Mouse (Mus musculus) forebrain, embryonic 15.5 days (tissue): ENCODE data around the gene Ttc6. TPM values are rescaled to one million over a fixed set of nuclear protein-coding genes. Genes with fewer than 3 reads are reported as not detected.

Experiments used
- ATAC-seq: fragments of 200-750 bp; cut with Nextera tagmentation; replicated peaks from 2 replicates; pipeline ENCODE4 v1.8.0; 2017; ENCODE audit warnings: mild to moderate bottlenecking, moderate TSS enrichment, moderate library complexity
- H3K27ac ChIP-seq: fragments of 300-500 bp; sonication (generic); replicated peaks from 2 replicates; pipeline ENCODE4 v1.5.1; 2015; ENCODE audit warnings: mild to moderate bottlenecking, inconsistent platforms
- H3K27me3 ChIP-seq: fragments of 300-500 bp; sonication (generic); 2 replicates; pipeline ENCODE4 v1.6.1; 2015; ENCODE audit warnings: inconsistent platforms
- H3K36me3 ChIP-seq: fragments of 300-500 bp; sonication (generic); 2 replicates; pipeline ENCODE4 v1.6.1; 2015; ENCODE audit warnings: mild to moderate bottlenecking, inconsistent platforms
- H3K4me1 ChIP-seq: fragments of 300-500 bp; sonication (generic); 2 replicates; pipeline ENCODE4 v1.6.1; 2015; ENCODE audit warnings: inconsistent platforms
- H3K4me2 ChIP-seq: fragments of 300-500 bp; sonication (generic); replicated peaks from 2 replicates; pipeline ENCODE4 v1.6.1; 2015; ENCODE audit warnings: mild to moderate bottlenecking, inconsistent platforms
- H3K4me3 ChIP-seq: fragments of 300-500 bp; sonication (generic); 2 replicates; pipeline ENCODE4 v1.5.1; 2015; ENCODE audit warnings: mild to moderate bottlenecking, inconsistent platforms
- H3K9ac ChIP-seq: fragments of 300-500 bp; sonication (generic); replicated peaks from 2 replicates; pipeline ENCODE4 v1.6.1; 2015; ENCODE audit warnings: mild to moderate bottlenecking, inconsistent platforms
- H3K9me3 ChIP-seq: fragments of 300-500 bp; sonication (generic); 2 replicates; pipeline ENCODE4 v1.6.1; 2016; ENCODE audit warnings: inconsistent platforms
- WGBS: fragments of 180-500 bp; shearing (Covaris S2); methylation state at CpG from one replicate; pipeline ENCODE4 v1.1.7; 2015; ENCODE audit warnings: mixed read lengths; 5-methylcytosine and 5-hydroxymethylcytosine counted together
- polyA plus RNA-seq: library from polyadenylated mRNA; unstranded; fragments of >200 nt; fragmentation: Nextera tagmentation; extraction: Ambion mirVana; gene quantifications from 2 replicates; pipeline ENCODE4 v1.2.1, GENCODE M21; 2015

Ttc6 gene
- 0.11 and 0.27 TPM in 2 replicates for polyA plus RNA-seq

DNA sequence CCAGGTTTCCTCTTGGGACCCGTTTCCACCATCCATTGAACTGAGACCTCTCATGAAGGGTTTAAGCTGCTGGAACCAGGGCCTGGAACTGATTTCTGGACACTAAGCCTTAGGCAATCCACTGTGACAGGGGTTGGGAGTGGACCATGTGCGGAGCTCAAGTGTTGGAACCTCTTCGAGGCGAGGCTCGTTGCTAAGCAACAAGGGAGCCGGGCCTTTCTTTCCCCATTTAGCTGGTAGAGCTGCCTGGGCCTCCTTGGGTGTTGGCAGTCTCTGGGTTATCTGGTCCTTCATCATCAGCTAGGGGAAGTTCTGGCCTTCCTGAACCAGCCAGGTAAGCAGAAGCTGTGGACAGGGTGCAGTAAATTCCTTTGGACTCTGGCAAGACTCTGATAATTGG lies at the start of gene Ttc6:
Gene Ttc6 (plus strand): TSS at position 205 of the 400 bp plus-strand sequence.
- Histone ChIP-seq H3K4me3 (no peak within 1 kb of the TSS), H3K4me1 (no peaks in the 10 kb centered on the region), H3K9ac (no peak within 1 kb of the TSS), H3K4me2 (no peak within 1 kb of the TSS), H3K27ac (no peak within 1 kb of the TSS), H3K9me3 (no peaks in the 10 kb centered on the region), H3K36me3 (no peaks in the 10 kb centered on the region), H3K27me3 (no peaks in the 10 kb centered on the region)
- no peak for ATAC-seq
- WGBS = 84% methylated on average over 6 of the region's 6 CpGs

DNA sequence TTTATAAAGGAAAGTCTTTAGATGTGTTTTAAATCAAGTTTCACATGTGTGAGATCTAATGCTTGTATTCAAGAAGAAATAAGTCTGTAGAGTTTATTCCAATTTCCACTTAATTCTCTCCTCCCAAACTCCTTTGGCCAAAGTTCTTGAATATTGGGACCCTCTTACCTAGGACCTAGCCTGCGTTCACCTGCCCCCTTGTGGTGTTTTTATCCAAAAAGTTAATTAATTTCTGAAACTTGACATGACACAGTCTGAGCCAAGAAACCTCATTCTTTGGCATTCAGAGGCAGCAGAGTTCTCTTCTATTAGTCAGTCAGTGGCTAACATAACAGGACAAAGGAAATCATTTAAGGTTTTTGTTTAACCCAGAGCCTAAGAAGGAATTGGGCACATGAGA lies 49.4 kb upstream of the Ttc6 start:
- no peak overlapping the region for H3K9ac ChIP-seq
- H3K4me1 ChIP-seq = no peaks in the 10 kb centered on the region
- H3K27ac ChIP-seq = no peak overlapping the region
- no peak overlapping the region for H3K4me3 ChIP-seq
- H3K27me3 ChIP-seq = no peaks in the 10 kb centered on the region
- no peaks in the 10 kb centered on the region for H3K9me3 ChIP-seq
- ATAC-seq = no peak
- 22% methylated on average over 1 of the region's 1 CpGs for WGBS
- no peaks in the 10 kb centered on the region for H3K36me3 ChIP-seq
- no peak overlapping the region for H3K4me2 ChIP-seq

DNA sequence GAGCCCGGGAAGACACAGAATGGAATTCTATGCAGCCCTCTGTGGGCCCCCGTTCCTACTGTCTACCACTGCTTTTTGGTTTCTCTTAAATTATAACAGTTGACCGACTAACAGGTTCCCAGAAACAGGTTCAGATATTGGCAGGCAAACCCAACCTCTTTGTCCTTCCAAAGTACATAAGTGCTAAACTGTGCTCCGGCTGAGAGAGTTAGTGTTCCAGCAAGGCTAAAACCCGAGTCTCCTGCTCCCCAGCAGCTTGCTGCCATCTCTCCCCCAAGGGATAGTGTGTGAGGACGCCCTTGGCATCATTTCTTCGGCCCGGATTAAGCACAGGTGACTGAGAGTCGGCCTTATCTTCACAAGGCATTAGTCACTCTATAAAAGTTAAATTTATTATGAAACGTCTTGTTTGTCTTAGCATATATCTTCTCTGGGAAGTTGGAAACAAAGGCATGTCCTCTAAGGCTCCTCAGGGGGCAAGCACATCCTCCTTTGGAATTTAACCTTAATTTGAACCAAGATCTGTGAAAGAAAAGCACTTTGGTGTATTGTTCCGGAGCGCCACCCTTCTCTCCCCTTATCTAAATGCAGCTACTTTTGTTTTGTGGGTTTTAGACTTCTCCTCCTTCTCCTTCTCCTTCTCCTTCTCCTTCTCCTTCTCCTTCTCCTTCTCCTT lies 48.1 kb upstream of the Ttc6 start:
- H3K27ac ChIP-seq = no peak overlapping the region
- no peak overlapping the region for H3K9ac ChIP-seq
- H3K4me1 ChIP-seq = no peaks in the 10 kb centered on the region
- 44% methylated on average over 12 of the region's 12 CpGs for WGBS
- ATAC-seq = no peak
- no peak overlapping the region for H3K4me3 ChIP-seq
- H3K9me3 ChIP-seq = no peaks in the 10 kb centered on the region
- H3K36me3 ChIP-seq = no peaks in the 10 kb centered on the region
- H3K27me3 ChIP-seq = no peaks in the 10 kb centered on the region
- no peak overlapping the region for H3K4me2 ChIP-seq

DNA sequence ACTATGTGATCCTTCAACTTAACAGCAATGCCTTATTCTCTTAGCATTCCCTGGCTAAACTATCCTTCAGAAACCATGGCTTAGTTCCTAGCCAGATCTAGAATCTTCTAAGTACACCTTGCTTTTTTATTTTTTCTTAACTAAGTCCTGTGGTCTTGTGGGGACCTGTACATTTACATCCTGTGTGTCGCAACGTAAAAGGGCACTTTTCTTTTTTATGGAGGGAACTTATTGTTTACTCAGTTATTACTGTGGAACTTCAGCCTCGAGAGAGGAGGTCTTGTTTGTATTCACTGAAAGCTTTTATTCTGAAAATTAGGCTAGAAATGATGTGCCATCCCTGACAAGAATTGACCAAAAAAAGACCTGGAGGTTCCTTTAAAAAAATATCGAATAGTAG lies 35.6 kb upstream of the Ttc6 start:
- Histone ChIP-seq H3K27ac (no peak overlapping the region), H3K4me3 (no peak overlapping the region), H3K9me3 (no peaks in the 10 kb centered on the region), H3K36me3 (no peaks in the 10 kb centered on the region), H3K4me2 (no peak overlapping the region), H3K9ac (no peak overlapping the region), H3K27me3 (peaks cover 23% of the 10 kb centered on the region), H3K4me1 (0 out of 2 replicates have a peak, but pooled peaks cover 3% of the 10 kb centered on the region)
- 81% methylated on average over 4 of the region's 4 CpGs for WGBS
- ATAC-seq = no peak

DNA sequence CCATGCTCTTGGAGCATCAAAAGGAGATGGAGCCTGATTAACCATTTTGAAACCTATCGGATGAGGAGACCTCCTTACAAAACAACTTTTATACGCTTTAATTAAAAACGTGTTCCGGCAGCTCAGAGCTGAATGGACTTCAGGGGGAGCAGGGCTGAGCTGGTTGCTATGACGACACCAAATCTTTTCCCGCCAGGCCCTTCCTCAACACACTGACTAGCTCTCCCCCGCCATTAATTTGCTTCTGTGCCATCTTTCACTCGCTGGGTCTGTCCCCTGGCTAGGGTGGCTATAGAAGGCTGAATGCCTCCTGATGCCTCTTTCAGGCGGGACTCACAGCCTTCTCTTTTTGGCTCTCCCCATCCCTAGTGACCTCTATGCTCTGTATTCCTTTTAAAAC lies 33.4 kb upstream of the Ttc6 start:
- Histone ChIP-seq H3K4me3 (no peak overlapping the region), H3K4me2 (no peak overlapping the region), H3K4me1 (peaks cover 10% of the 10 kb centered on the region), H3K9ac (no peak overlapping the region), H3K9me3 (no peaks in the 10 kb centered on the region), H3K27me3 (peaks cover 43% of the 10 kb centered on the region), H3K36me3 (no peaks in the 10 kb centered on the region), H3K27ac (no peak overlapping the region)
- ATAC-seq = peak; percentile 51; the same call in 1 of the 2 replicates
- 1% methylated on average over 9 of the region's 9 CpGs for WGBS

DNA sequence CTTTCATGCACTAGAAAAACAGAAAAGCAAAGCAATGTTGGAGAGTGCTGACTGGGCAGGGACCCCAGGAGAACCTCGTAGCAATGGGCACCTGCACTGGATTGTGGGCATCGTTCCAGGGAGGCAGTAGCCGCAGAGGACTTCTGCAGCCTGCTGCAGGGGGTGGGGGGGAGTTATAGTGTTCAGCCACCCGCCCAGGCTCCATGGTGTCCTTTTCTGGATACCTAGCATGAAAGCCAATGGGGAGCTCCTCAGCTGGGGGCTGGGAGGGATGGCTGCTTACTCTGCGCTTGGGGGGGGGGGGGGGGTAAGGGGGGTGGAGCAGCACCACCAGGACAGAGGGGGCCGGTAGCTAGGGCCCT lies 29.4 kb upstream of the Ttc6 start:
- Histone ChIP-seq H3K27me3 (peaks cover 73% of the 10 kb centered on the region), H3K9me3 (no peaks in the 10 kb centered on the region), H3K36me3 (no peaks in the 10 kb centered on the region), H3K9ac (no peak overlapping the region), H3K4me1 (peaks cover 24% of the 10 kb centered on the region), H3K4me2 (no peak overlapping the region; the same call in 1 of the 2 replicates), H3K27ac (no peak overlapping the region), H3K4me3 (no peak overlapping the region)
- 4% methylated on average over 5 of the region's 6 CpGs for WGBS
- ATAC-seq = 0 out of 2 replicates have a peak, but pooled peaks have one; percentile 4

DNA sequence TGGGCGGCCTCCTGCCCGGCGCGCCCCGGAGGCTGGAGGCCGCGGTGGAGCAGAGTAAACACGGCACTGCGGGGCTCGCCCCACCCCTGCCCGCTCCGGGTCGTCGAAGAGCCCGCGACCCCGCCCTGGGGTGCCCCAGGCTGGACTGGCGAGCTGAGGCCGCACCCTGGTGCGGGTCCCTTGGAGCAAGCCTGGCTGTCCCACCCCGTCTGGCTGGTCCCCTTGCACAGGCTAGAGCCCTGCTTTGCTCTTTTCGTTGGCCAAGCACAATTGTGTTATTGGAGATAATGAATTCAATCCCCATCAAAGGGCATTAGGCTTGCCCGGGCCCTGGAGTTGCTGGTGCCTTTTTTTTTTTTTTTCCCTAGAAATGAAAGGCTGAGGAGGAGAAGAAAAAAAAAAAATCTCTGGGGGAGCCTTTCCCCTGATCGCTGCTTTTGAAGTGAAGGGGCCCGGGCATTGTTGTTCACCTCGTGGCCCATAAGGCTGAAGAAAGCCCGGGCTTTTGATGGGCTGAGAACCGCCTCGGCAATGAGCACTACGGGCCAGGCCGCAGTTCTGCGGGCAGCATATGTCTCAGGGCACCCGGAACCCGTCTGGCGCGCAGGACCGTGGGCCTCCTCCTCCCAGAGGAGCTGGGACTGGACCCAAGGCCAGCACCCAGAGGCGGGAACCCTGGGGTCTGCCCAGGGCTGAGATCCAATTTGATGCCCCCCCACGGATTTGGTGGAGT lies 28.9 kb upstream of the Ttc6 start:
- under 1% methylated on average over 32 of the region's 39 CpGs for WGBS
- ATAC-seq = peak; percentile 74

DNA sequence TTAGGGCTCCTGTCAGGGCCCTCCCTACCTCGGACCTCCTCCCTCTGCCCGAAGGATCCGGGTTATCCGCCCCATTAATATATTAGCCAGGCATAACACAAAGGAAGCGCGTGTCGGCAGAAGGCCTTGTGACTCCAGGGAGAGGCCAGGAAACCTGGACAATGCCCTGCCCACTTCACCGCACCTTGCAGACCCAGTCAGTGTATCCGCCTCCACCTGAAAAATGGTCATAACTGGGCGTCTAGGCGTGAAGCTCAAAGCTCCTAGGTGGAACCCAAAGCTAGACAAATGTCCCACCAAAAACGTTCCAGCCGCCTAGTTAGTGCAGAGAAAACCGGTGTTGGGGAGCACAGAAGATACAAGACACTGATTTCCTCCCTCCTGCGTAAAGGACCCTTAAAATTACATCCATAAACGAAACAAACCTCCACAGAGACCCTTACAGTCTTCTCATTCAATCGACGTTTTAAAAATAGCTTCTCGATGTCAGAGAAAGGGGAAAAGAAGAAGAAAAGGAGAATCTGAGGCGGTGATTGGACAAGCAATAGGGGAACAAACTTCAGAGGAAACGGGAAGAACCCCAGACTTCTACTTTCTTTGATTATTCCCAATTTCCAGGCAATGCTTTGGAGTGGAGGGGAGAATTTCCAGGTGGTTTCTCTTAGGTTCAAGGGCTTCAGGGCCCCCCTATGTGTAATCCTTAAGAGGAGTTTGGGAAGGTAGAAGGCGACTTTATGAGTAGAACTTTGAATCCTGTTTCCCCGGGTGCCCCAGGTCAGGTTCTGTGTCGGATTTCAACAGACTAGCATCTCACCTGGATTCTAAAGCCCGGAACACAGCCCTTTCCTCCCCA lies 27.6 kb upstream of the Ttc6 start:
- ATAC-seq = no peak
- H3K36me3 ChIP-seq = no peaks in the 10 kb centered on the region
- peaks cover 81% of the 10 kb centered on the region for H3K27me3 ChIP-seq
- H3K4me1 ChIP-seq = peaks cover 21% of the 10 kb centered on the region
- no peak overlapping the region for H3K9ac ChIP-seq
- no peak overlapping the region for H3K4me2 ChIP-seq
- WGBS = 2% methylated on average over 25 of the region's 25 CpGs
- H3K4me3 ChIP-seq = no peak overlapping the region
- H3K9me3 ChIP-seq = no peaks in the 10 kb centered on the region
- no peak overlapping the region for H3K27ac ChIP-seq

More for the DNA sequence above, 28.9 kb upstream of the Ttc6 start:
- Histone ChIP-seq H3K4me2 (no peak overlapping the region; the same call in 1 of the 2 replicates), H3K27ac (no peak overlapping the region), H3K27me3 (peaks cover 79% of the 10 kb centered on the region), H3K4me1 (peaks cover 24% of the 10 kb centered on the region), H3K9me3 (no peaks in the 10 kb centered on the region), H3K4me3 (no peak overlapping the region), H3K36me3 (no peaks in the 10 kb centered on the region), H3K9ac (no peak overlapping the region)

DNA sequence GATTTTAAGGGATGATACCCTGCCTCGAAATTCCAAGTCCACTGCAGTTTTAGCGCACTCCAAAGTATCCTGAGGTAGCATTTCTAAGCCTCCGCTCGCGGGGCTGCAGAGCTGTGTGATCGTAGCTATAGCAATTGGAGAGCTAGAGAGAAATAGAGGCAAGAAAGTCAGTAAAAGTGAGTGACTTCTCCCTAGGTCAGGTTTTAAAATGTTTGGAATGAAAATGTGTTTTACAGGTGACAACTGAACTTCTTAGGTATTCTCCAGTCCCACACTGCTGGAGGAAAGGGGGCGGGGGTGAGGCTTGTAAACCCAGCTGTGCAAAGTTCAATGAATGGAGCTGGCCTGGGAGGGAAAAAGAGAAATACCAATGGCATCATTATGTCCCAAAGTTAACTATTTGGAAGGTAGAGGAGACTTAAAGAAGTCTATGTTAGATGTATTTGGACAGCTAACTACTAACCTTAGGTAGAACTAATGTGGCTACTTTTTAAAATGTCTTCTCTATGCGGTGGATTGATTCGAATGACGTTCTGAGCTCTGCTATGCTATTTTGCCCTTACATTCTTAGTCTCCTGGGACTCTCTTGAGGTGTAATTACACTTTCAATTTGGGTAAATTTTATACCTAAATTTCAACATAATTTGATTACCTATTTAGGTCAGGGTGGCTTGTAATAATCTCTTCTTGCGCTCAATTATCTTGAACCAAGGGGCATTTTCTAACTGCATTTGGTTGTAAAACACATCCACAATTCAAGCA lies 26.8 kb upstream of the Ttc6 start:
- H3K27me3 ChIP-seq = peaks cover 83% of the 10 kb centered on the region
- no peak for ATAC-seq
- H3K4me3 ChIP-seq = no peak overlapping the region
- no peak overlapping the region for H3K27ac ChIP-seq
- whole genome bisulfite sequencing = 3% methylated on average over 11 of the region's 11 CpGs
- no peaks in the 10 kb centered on the region for H3K36me3 ChIP-seq
- peaks cover 22% of the 10 kb centered on the region for H3K4me1 ChIP-seq
- no peaks in the 10 kb centered on the region for H3K9me3 ChIP-seq
- no peak overlapping the region for H3K9ac ChIP-seq
- no peak overlapping the region for H3K4me2 ChIP-seq

DNA sequence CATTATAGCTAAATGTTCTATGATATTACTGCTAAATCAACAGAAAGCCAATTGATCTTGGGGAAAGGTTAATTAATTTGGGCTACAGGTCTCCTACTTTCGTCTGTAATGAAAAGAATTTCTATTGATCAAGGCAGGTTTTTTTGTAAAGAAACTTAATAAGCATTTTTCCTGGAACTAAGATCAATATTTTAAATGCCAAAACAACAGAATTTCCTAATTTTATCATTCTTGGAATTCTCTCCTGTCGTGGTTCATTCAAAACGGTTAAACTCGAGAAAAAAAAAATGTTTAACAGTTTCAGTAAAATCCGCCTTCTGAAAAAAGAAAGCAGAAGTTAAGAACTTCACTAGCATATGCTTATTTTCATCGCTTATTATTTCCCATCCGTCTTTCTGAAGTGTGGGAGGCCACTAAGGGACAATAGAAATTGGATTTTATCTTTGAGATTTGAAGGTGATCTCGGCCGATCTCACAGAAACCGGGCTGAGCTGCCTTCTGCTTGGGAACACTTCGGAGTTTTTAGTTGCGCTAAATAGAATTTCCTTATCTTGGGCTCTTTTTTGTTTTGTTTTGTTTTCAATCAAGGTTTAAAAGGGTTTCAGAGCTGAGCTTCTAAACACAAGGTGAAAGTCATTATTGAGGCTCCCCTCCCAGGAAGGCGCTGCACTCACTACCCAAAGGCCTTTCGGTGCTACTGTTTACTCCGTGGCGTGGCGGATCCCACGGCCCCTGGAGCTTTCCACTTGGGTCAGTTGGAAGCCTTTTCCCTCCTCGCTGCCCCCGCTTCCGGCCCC lies 25.9 kb upstream of the Ttc6 start:
- Histone ChIP-seq H3K27ac (no peak overlapping the region), H3K9me3 (no peaks in the 10 kb centered on the region), H3K36me3 (no peaks in the 10 kb centered on the region), H3K4me3 (peak overlapping the region; percentile 3), H3K4me1 (peaks cover 30% of the 10 kb centered on the region), H3K27me3 (peaks cover 83% of the 10 kb centered on the region), H3K4me2 (peak overlapping the region; percentile 28; the same call in 1 of the 2 replicates), H3K9ac (no peak overlapping the region)
- no peak for ATAC-seq
- WGBS = 1% methylated on average over 21 of the region's 21 CpGs
